Mouse (Mus musculus): ENCODE measurements at regions not wholly inside any gene's neighbourhood (a gene's known extent, or its start where the extent isn't known, plus 50 kb on each side); places are given as distances from the start of the nearest gene placed in this dataset.

DNA sequence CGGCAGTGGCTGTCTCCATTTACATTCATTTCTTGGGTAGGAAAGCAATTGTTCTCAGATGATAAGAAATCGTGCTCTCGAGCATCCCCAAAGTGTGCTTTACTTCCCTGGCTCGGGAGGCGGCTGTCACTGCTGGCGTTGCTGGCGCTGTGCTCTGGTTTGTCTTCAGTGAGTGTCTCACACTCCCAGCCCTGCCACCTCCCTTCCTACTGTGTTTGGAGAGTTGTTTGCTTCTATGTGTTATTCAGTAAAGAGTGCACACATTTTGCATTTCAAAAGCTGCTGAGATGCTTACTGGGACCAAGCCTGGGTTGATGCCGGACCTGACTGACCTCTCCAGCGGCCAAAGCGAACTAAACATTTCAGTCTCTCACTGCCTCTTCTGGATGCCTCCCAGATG is 129.3 kb upstream of the Npvf start:
- no peaks in the 10 kb centered on the region for H3K27me3 ChIP-seq (replicated peaks; ENCODE audit: control insufficient read depth, insufficient read depth, low read length)
- no peaks in the 10 kb centered on the region for H3K4me1 ChIP-seq (ENCODE audit: control insufficient read depth, insufficient read depth, low read length)
- H3K27ac ChIP-seq (replicated peaks; ENCODE audit: low read depth, low read length) = no peak overlapping the region
- H3K4me2 ChIP-seq (ENCODE audit: low read depth, low read length) = no peak overlapping the region
- WGBS = 82% methylated on average over 10 of the region's 10 CpGs
- H3K36me3 ChIP-seq (ENCODE audit: control insufficient read depth, insufficient read depth, low read length) = no peaks in the 10 kb centered on the region
- DNase-seq (ENCODE audit: low spot score) = no peak
- peaks cover 7% of the 10 kb centered on the region; the same call in 1 of the 2 replicates for H3K9me3 ChIP-seq (ENCODE audit: control insufficient read depth, low read length)
- no peak for ATAC-seq (ENCODE audit: low read depth)
- no peak overlapping the region for H3K9ac ChIP-seq (ENCODE audit: low read depth, low read length)
- no peak overlapping the region for H3K4me3 ChIP-seq (ENCODE audit: low read depth, low read length)

DNA sequence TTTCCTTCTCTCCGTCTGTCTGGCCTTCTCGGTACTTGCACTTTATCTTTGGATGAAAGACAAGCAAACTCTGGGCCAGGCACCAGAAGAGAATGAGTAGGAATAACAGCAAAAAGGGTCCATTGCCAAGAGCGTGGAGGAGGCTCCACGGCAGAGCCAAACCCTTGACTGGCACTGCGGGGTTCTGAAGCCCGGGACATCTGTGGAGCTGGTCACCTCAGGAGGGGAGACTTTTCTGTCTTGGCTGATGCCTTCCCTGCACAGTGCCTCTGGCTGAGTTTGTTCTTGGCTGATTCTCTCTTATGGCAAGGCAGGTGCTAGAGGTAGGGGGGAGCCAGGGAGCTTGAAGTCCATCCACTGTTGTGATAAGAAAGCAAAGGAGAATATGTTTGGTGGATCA is 130.1 kb upstream of the Npvf start:
- no peak for ATAC-seq (ENCODE audit: low read depth)
- no peaks in the 10 kb centered on the region for H3K36me3 ChIP-seq (ENCODE audit: control insufficient read depth, insufficient read depth, low read length)
- 82% methylated on average over 6 of the region's 6 CpGs for WGBS

DNA sequence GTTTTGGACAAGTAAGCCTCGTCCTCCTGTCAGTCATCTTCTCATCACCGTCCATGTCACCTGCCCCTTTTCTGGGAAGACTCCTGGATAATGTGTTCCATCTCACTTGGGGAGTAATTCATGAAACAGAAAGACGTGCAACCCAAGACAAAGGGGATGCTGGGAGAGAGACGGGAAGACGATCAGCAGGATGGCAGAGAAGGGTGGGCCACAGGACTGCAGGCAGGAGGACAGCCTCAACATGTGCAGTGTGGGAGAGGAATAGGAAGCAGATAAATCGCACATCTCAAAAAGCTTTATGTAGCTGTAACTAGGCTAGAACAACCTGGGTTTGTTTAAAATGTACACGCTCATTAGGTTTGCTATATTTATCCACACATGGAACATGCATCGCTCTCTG is 133.4 kb upstream of the Npvf start:
- no peaks in the 10 kb centered on the region for H3K27me3 ChIP-seq (replicated peaks; ENCODE audit: control insufficient read depth, insufficient read depth, low read length)
- no peaks in the 10 kb centered on the region for H3K36me3 ChIP-seq (ENCODE audit: control insufficient read depth, insufficient read depth, low read length)
- 0 out of 2 replicates have a peak, but pooled peaks cover 4% of the 10 kb centered on the region for H3K4me1 ChIP-seq (ENCODE audit: control insufficient read depth, insufficient read depth, low read length)
- ATAC-seq (ENCODE audit: low read depth) = no peak
- no peak overlapping the region for H3K4me3 ChIP-seq (ENCODE audit: low read depth, low read length)
- no peak overlapping the region for H3K4me2 ChIP-seq (ENCODE audit: low read depth, low read length)
- H3K27ac ChIP-seq (replicated peaks; ENCODE audit: low read depth, low read length) = no peak overlapping the region
- peaks cover 7% of the 10 kb centered on the region; the same call in 1 of the 2 replicates for H3K9me3 ChIP-seq (ENCODE audit: control insufficient read depth, low read length)
- DNase-seq (ENCODE audit: low spot score) = no peak
- WGBS = 91% methylated on average over 8 of the region's 8 CpGs
- no peak overlapping the region for H3K9ac ChIP-seq (ENCODE audit: low read depth, low read length)

More for the DNA sequence above, 130.1 kb upstream of the Npvf start:
- Histone ChIP-seq H3K9me3 (ENCODE audit: control insufficient read depth, low read length) (peaks cover 7% of the 10 kb centered on the region; the same call in 1 of the 2 replicates), H3K9ac (ENCODE audit: low read depth, low read length) (no peak overlapping the region), H3K27ac (replicated peaks; ENCODE audit: low read depth, low read length) (no peak overlapping the region), H3K4me2 (ENCODE audit: low read depth, low read length) (no peak overlapping the region), H3K4me3 (ENCODE audit: low read depth, low read length) (no peak overlapping the region), H3K27me3 (replicated peaks; ENCODE audit: control insufficient read depth, insufficient read depth, low read length) (no peaks in the 10 kb centered on the region), H3K4me1 (ENCODE audit: control insufficient read depth, insufficient read depth, low read length) (no peaks in the 10 kb centered on the region)
- no peak for DNase-seq (ENCODE audit: low spot score)

DNA sequence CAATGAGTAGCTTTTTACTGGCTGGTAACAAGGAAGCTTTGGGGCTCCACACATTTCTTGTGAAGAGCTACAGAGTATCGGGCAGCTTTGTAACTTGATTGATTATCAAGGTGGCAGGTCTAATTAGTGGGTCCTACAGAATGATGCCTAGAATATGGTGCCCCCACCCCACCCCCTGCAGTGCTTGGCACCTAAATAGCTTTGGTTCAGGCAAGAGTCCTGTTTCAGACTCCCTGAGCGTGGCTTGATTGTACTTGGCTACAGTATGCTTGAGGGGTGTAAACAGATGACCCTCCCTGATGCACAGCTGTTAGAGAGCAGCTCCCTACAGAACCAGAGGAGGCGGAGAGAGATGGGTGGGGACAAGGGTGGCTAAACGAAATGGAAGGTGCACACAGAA is 145.7 kb upstream of the Npvf start:
- H3K4me3 ChIP-seq (ENCODE audit: low read depth, low read length) = no peak overlapping the region
- no peak overlapping the region for H3K9ac ChIP-seq (ENCODE audit: low read depth, low read length)
- H3K4me1 ChIP-seq (ENCODE audit: control insufficient read depth, insufficient read depth, low read length) = peaks cover 4% of the 10 kb centered on the region
- no peak for ATAC-seq (ENCODE audit: low read depth)
- H3K36me3 ChIP-seq (ENCODE audit: control insufficient read depth, insufficient read depth, low read length) = no peaks in the 10 kb centered on the region
- no peaks in the 10 kb centered on the region for H3K9me3 ChIP-seq (ENCODE audit: control insufficient read depth, low read length)
- peak overlapping the region; percentile 10; the same call in 1 of the 2 replicates for H3K27ac ChIP-seq (replicated peaks; ENCODE audit: low read depth, low read length)
- no peak for DNase-seq (ENCODE audit: low spot score)
- H3K27me3 ChIP-seq (replicated peaks; ENCODE audit: control insufficient read depth, insufficient read depth, low read length) = no peaks in the 10 kb centered on the region
- 45% methylated on average over 4 of the region's 4 CpGs for WGBS
- no peak overlapping the region for H3K4me2 ChIP-seq (ENCODE audit: low read depth, low read length)

DNA sequence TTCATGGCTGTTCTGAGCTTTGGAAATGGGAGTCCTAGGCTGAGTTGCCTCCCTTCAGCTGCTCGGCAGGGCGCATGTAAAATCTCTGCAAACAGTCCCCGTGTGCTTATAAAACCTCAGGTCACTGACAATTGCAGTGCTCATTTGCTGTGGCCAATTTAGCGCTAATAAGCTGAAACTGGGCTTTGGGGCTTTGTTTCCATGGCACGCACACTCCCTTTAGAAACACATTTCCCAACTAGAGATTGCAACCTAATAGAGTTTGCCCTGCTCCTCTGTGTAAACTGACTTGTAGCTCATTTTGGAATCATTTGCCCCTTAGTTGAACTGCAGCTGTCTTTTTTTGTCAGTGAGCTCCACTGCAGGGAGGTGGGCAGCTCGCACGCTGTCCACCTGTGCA is 148.7 kb upstream of the Npvf start:
- H3K36me3 ChIP-seq (ENCODE audit: control insufficient read depth, insufficient read depth, low read length) = no peaks in the 10 kb centered on the region
- no peak overlapping the region for H3K4me2 ChIP-seq (ENCODE audit: low read depth, low read length)
- no peaks in the 10 kb centered on the region for H3K27me3 ChIP-seq (replicated peaks; ENCODE audit: control insufficient read depth, insufficient read depth, low read length)
- no peak overlapping the region for H3K9ac ChIP-seq (ENCODE audit: low read depth, low read length)
- H3K4me3 ChIP-seq (ENCODE audit: low read depth, low read length) = no peak overlapping the region
- DNase-seq (ENCODE audit: low spot score) (peak; percentile 48), ATAC-seq (ENCODE audit: low read depth) (no peak)
- no peaks in the 10 kb centered on the region for H3K9me3 ChIP-seq (ENCODE audit: control insufficient read depth, low read length)
- 58% methylated on average over 7 of the region's 7 CpGs for WGBS
- peaks cover 9% of the 10 kb centered on the region for H3K4me1 ChIP-seq (ENCODE audit: control insufficient read depth, insufficient read depth, low read length)
- no peak overlapping the region for H3K27ac ChIP-seq (replicated peaks; ENCODE audit: low read depth, low read length)

DNA sequence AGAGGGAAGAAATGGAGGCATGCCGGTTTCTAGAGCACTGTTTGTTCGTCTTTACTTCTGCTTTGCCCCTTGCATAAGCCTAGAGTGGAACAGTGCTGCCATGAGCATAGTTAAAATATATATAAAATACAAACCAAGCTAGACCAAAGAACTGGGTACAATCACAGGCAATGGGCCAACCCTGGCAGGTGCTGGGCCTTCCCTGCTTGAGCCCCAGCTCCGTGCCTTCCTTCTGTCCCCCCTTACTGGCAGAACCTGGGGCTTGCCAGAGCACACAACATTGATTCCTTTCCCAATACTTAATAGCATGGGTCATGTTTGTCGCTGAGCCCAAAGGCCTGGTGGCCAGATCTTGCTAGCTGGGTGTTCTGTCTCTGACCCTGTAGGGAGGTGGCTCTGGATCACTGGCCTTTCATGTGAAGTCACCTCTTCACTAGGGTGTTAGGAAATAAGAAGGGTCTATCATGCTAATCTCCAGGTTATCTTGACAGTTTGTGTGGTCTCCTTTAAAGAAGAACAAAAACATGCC is 150.3 kb upstream of the Npvf start:
- Histone ChIP-seq H3K4me2 (ENCODE audit: low read depth, low read length) (no peak overlapping the region), H3K4me3 (ENCODE audit: low read depth, low read length) (no peak overlapping the region), H3K27ac (replicated peaks; ENCODE audit: low read depth, low read length) (no peak overlapping the region), H3K9ac (ENCODE audit: low read depth, low read length) (no peak overlapping the region), H3K9me3 (ENCODE audit: control insufficient read depth, low read length) (no peaks in the 10 kb centered on the region), H3K27me3 (replicated peaks; ENCODE audit: control insufficient read depth, insufficient read depth, low read length) (no peaks in the 10 kb centered on the region), H3K36me3 (ENCODE audit: control insufficient read depth, insufficient read depth, low read length) (no peaks in the 10 kb centered on the region), H3K4me1 (ENCODE audit: control insufficient read depth, insufficient read depth, low read length) (peaks cover 22% of the 10 kb centered on the region)
- ATAC-seq (ENCODE audit: low read depth) (no peak), DNase-seq (ENCODE audit: low spot score) (no peak)
- WGBS = 89% methylated on average over 4 of the region's 4 CpGs

DNA sequence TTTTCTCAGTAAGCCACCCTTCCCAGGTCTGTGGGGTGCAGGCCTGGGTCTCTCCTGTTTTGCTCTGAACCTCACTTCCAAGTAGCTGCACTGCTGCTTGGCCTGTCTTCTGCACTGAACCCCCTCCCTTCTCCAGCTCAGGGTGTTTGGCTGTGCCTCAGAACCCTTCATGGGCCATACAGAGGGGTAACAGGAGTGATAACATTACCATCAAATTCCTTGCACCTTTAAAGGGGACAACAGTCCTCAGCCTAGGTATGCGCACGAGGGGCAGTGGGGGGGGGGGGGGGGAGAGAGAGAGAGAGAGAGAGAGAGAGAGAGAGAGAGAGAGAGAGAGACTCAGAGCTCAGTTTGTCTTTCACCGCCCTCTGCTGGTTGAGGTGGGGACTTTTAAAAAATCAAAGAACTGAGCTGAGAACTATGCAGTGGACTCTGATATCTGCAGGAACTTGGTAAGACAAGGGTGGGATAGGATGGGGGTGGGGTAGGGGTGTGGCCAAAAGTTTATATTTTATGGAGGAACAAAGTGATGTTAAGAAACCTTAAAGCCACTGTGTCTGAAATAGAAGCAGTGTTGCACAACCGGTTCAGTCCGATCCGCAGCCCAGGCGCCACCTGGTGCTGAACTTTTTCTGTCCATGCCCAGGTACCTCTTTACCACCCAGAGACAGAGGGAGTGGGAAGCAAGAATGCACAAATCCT is 152.3 kb upstream of the Npvf start:
- H3K4me2 ChIP-seq (ENCODE audit: low read depth, low read length) = no peak overlapping the region
- peak overlapping the region; percentile 91 for H3K27ac ChIP-seq (replicated peaks; ENCODE audit: low read depth, low read length)
- no peaks in the 10 kb centered on the region for H3K27me3 ChIP-seq (replicated peaks; ENCODE audit: control insufficient read depth, insufficient read depth, low read length)
- H3K4me3 ChIP-seq (ENCODE audit: low read depth, low read length) = no peak overlapping the region
- H3K9ac ChIP-seq (ENCODE audit: low read depth, low read length) = no peak overlapping the region
- DNase-seq (ENCODE audit: low spot score) (peak; percentile 64), ATAC-seq (ENCODE audit: low read depth) (peak; percentile 58)
- WGBS = 7% methylated on average over 7 of the region's 7 CpGs
- H3K4me1 ChIP-seq (ENCODE audit: control insufficient read depth, insufficient read depth, low read length) = peaks cover 25% of the 10 kb centered on the region
- no peaks in the 10 kb centered on the region for H3K36me3 ChIP-seq (ENCODE audit: control insufficient read depth, insufficient read depth, low read length)
- H3K9me3 ChIP-seq (ENCODE audit: control insufficient read depth, low read length) = no peaks in the 10 kb centered on the region

DNA sequence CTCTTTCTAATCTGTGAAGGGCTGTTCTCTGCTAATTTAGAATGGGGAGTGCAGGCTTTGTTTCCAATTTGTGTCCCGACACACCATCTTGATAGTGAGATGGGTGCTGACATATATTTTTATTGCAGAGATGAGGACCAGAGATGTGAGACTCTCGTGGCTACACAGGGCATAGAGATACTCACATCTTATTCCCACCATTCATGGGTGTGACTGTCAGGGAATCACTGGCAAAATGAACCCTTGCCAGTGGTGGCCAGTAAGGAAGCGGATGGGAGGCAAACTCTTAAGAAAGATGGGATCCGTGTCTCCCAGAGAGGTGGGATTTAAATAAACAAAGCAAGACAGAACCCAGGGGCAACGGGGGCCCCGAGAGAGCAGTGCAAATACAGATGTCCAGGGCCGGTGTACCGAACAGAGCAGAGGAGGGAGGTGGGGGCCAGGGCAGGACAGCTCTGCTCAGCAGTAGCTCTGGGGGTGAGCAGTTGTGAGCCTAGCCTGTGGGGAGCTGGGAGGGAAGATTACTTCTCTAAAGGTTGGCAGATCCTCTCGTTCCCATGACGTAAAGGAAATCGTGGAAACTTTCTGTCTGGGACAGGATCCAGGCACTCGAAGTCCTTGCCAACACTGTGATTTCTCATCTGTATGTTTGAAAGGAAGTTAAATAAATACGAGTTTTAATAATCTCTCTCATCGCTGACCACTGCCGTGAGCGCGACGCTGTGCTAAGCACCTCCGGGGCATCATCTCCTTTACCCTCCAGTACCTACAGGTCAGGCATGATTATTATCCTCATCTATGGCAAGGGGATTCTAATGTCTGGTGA is 153.2 kb upstream of the Npvf start:
- Histone ChIP-seq H3K27ac (replicated peaks; ENCODE audit: low read depth, low read length) (peak overlapping the region; percentile 91), H3K4me1 (ENCODE audit: control insufficient read depth, insufficient read depth, low read length) (peaks cover 32% of the 10 kb centered on the region), H3K4me3 (ENCODE audit: low read depth, low read length) (no peak overlapping the region), H3K9ac (ENCODE audit: low read depth, low read length) (peak overlapping the region; percentile 50), H3K36me3 (ENCODE audit: control insufficient read depth, insufficient read depth, low read length) (no peaks in the 10 kb centered on the region), H3K4me2 (ENCODE audit: low read depth, low read length) (peak overlapping the region; percentile 33; the same call in 1 of the 2 replicates), H3K9me3 (ENCODE audit: control insufficient read depth, low read length) (no peaks in the 10 kb centered on the region), H3K27me3 (replicated peaks; ENCODE audit: control insufficient read depth, insufficient read depth, low read length) (no peaks in the 10 kb centered on the region)
- 38% methylated on average over 19 of the region's 19 CpGs for WGBS
- DNase-seq (ENCODE audit: low spot score) = peak; percentile 93
- ATAC-seq (ENCODE audit: low read depth) = peak; percentile 88
